Mouse (Mus musculus) adrenal gland, postnatal 14 days (tissue): ENCODE measurements around the gene Prpf40b. TPM values are rescaled to one million over a fixed set of nuclear protein-coding genes. Genes with fewer than 3 reads are reported as not detected.
A peak's percentile ranks its signal among the peaks of the same experiment; 100 is the strongest.

ENCODE experiments used
- DNase-seq: peaks from one replicate; pipeline ENCODE4 v3.0.0; 2021; ENCODE audit warnings: mixed read lengths
- total RNA-seq: library from RNA; stranded (reverse); gene quantifications from 2 replicates; pipeline ENCODE4 v1.2.3, GENCODE M21; 2021

The Prpf40b gene
- total RNA-seq, 1 experiment from 2014 or later: 44.8 TPM

- no peak for DNase-seq
Measured at GRCm38 (mm10) chr15:99290586-99290985, 4.3 kb upstream of the Prpf40b start.

GRCm38 (mm10) chr15:99294287-99294686 lies 600 bp upstream of the Prpf40b start:
- no peak for DNase-seq

- peak; percentile 66 for DNase-seq
Measured at GRCm38 (mm10) chr15:99295484-99295981, 646 bp downstream of the Prpf40b start, which contains the start of gene Fam186b. Gene Fam186b, minus strand, starts transcription at chr15:99295888.

GRCm38 (mm10) chr15:99296213-99296612 lies 1.3 kb downstream of the Prpf40b start:
- no peak for DNase-seq

- DNase-seq: no peak
Measured at GRCm38 (mm10) chr15:99307476-99307875, 12.6 kb downstream of the Prpf40b start.

- DNase-seq: no peak
Measured at GRCm38 (mm10) chr15:99309549-99309948, 14.7 kb downstream of the Prpf40b start.

GRCm38 (mm10) chr15:99310617-99311016 lies 15.7 kb downstream of the Prpf40b start:
- DNase-seq: no peak

- DNase-seq: no peak
Measured at GRCm38 (mm10) chr15:99314891-99315290, 20.0 kb downstream of the Prpf40b start.

- DNase-seq: peak; percentile 88
Measured at GRCm38 (mm10) chr15:99316314-99317266, 21.7 kb downstream of the Prpf40b start.

GRCm38 (mm10) chr15:99317267-99317651 lies 22.4 kb downstream of the Prpf40b start:
- peak; percentile 54 for DNase-seq

- no peak for DNase-seq
Measured at GRCm38 (mm10) chr15:99318071-99318470, 23.2 kb downstream of the Prpf40b start.

GRCm38 (mm10) chr15:99318861-99319410 lies 24.0 kb downstream of the Prpf40b start:
- no peak for DNase-seq

GRCm38 (mm10) chr15:99319411-99319871 lies 24.6 kb downstream of the Prpf40b start:
- no peak for DNase-seq

- DNase-seq: no peak
Measured at GRCm38 (mm10) chr15:99320168-99320674, 25.3 kb downstream of the Prpf40b start.

GRCm38 (mm10) chr15:99320978-99321377 lies 26.1 kb downstream of the Prpf40b start:
- DNase-seq: no peak

GRCm38 (mm10) chr15:99324151-99324550 lies 29.3 kb downstream of the Prpf40b start:
- no peak for DNase-seq

GRCm38 (mm10) chr15:99325598-99325997 lies 30.7 kb downstream of the Prpf40b start:
- no peak for DNase-seq

- no peak for DNase-seq
Measured at GRCm38 (mm10) chr15:99326407-99326806, 31.5 kb downstream of the Prpf40b start.

GRCm38 (mm10) chr15:99326959-99327358 lies 32.1 kb downstream of the Prpf40b start:
- peak; percentile 57 for DNase-seq

- no peak for DNase-seq
Measured at GRCm38 (mm10) chr15:99328011-99328410, 33.1 kb downstream of the Prpf40b start.

- no peak for DNase-seq
Measured at GRCm38 (mm10) chr15:99330324-99330723, 35.4 kb downstream of the Prpf40b start.

- no peak for DNase-seq
Measured at GRCm38 (mm10) chr15:99331341-99331740, 36.5 kb downstream of the Prpf40b start.

- DNase-seq: no peak
Measured at GRCm38 (mm10) chr15:99332111-99332510, 37.2 kb downstream of the Prpf40b start.
